Mouse (Mus musculus): ENCODE data around the gene Ctss. TPM values are rescaled to one million over a fixed set of nuclear protein-coding genes. Genes with fewer than 3 reads are reported as not detected.

The Ctss gene
- total and polyA plus RNA-seq, 3 experiments, result 10.3 to 16.5 (median 15.3) TPM

- H3K4me3 ChIP-seq, result no peak overlapping the region
- no peaks in the 10 kb centered on the region for H3K36me3 ChIP-seq (ENCODE audit: control insufficient read depth, insufficient read depth, low read length)
- H3K79me2 ChIP-seq (replicated peaks; ENCODE audit: control insufficient read depth, insufficient read depth, low read length), result no peaks in the 10 kb centered on the region
- TF ChIP-seq POLR2A (IDR thresholded peaks at IDR 0.05; ENCODE audit: insufficient read depth, low read depth, low read length), result no peak
- TF ChIP-seq CTCF (IDR thresholded peaks at IDR 0.05), result no peak
- TF ChIP-seq EP300 (IDR thresholded peaks at IDR 0.05; ENCODE audit: insufficient read depth, low read depth, low read length), result no peak
- H3K27ac ChIP-seq, result no peak overlapping the region
- H3K9ac ChIP-seq (ENCODE audit: low read depth, low read length), result no peak overlapping the region
- no peak for DNase-seq
- intact Hi-C loops (cut with DNase I), result no loop called here
- WGBS, result 45% methylated on average over 3 of the region's 3 CpGs
- no peaks in the 10 kb centered on the region for H3K4me1 ChIP-seq (ENCODE audit: control insufficient read depth, insufficient read depth, low read length)
- H3K27me3 ChIP-seq (ENCODE audit: control insufficient read depth, insufficient read depth, low read length), result no peaks in the 10 kb centered on the region
Measured at GRCm38 (mm10) chr3:95553986-95554385, 27.4 kb downstream of the Ctss start.

GRCm38 (mm10) chr3:95559437-95559836 lies 32.9 kb downstream of the Ctss start, which contains the start of gene Hormad1:
Hormad1 (plus strand) TSS chr3:95559677.
- Histone ChIP-seq H3K9ac (ENCODE audit: low read depth, low read length) (no peak within 1 kb of the TSS), H3K27ac (no peak within 1 kb of the TSS), H3K79me2 (replicated peaks; ENCODE audit: control insufficient read depth, insufficient read depth, low read length) (no peaks in the 10 kb centered on the region), H3K4me3 (no peak within 1 kb of the TSS), H3K4me1 (ENCODE audit: control insufficient read depth, insufficient read depth, low read length) (no peaks in the 10 kb centered on the region), H3K36me3 (ENCODE audit: control insufficient read depth, insufficient read depth, low read length) (no peaks in the 10 kb centered on the region), H3K27me3 (ENCODE audit: control insufficient read depth, insufficient read depth, low read length) (no peaks in the 10 kb centered on the region)
- intact Hi-C loops (cut with DNase I), result no loop called here
- 88% methylated on average over 27 of the region's 27 CpGs for WGBS
- DNase-seq, result no peak
- TF ChIP-seq POLR2A (IDR thresholded peaks at IDR 0.05; ENCODE audit: insufficient read depth, low read depth, low read length) (no peak), CTCF (IDR thresholded peaks at IDR 0.05) (no peak), EP300 (IDR thresholded peaks at IDR 0.05; ENCODE audit: insufficient read depth, low read depth, low read length) (no peak)

GRCm38 (mm10) chr3:95560738-95561137 lies 34.2 kb downstream of the Ctss start:
- intact Hi-C loops (cut with DNase I), result no loop called here
- 89% methylated on average over 3 of the region's 3 CpGs for WGBS
- DNase-seq, result no peak

GRCm38 (mm10) chr3:95561826-95562225 lies 35.2 kb downstream of the Ctss start:
- H3K27me3 ChIP-seq (ENCODE audit: control insufficient read depth, insufficient read depth, low read length), result no peaks in the 10 kb centered on the region
- TF ChIP-seq EP300 (IDR thresholded peaks at IDR 0.05; ENCODE audit: insufficient read depth, low read depth, low read length) (no peak), CTCF (IDR thresholded peaks at IDR 0.05) (no peak), POLR2A (IDR thresholded peaks at IDR 0.05; ENCODE audit: insufficient read depth, low read depth, low read length) (no peak)
- WGBS, result 59% methylated on average over 2 of the region's 2 CpGs
- no peak overlapping the region for H3K4me3 ChIP-seq
- no peak for DNase-seq
- intact Hi-C loops (cut with DNase I), result no loop called here
- H3K9ac ChIP-seq (ENCODE audit: low read depth, low read length), result no peak overlapping the region
- H3K4me1 ChIP-seq (ENCODE audit: control insufficient read depth, insufficient read depth, low read length), result no peaks in the 10 kb centered on the region
- H3K36me3 ChIP-seq (ENCODE audit: control insufficient read depth, insufficient read depth, low read length), result no peaks in the 10 kb centered on the region
- no peak overlapping the region for H3K27ac ChIP-seq
- no peaks in the 10 kb centered on the region for H3K79me2 ChIP-seq (replicated peaks; ENCODE audit: control insufficient read depth, insufficient read depth, low read length)

More at GRCm38 (mm10) chr3:95560738-95561137, 34.2 kb downstream of the Ctss start:
- H3K4me1 ChIP-seq (ENCODE audit: control insufficient read depth, insufficient read depth, low read length), result no peaks in the 10 kb centered on the region
- TF ChIP-seq POLR2A (IDR thresholded peaks at IDR 0.05; ENCODE audit: insufficient read depth, low read depth, low read length) (no peak), CTCF (IDR thresholded peaks at IDR 0.05) (no peak), EP300 (IDR thresholded peaks at IDR 0.05; ENCODE audit: insufficient read depth, low read depth, low read length) (no peak)
- H3K27me3 ChIP-seq (ENCODE audit: control insufficient read depth, insufficient read depth, low read length), result no peaks in the 10 kb centered on the region
- H3K4me3 ChIP-seq, result no peak overlapping the region
- no peak overlapping the region for H3K9ac ChIP-seq (ENCODE audit: low read depth, low read length)
- no peaks in the 10 kb centered on the region for H3K79me2 ChIP-seq (replicated peaks; ENCODE audit: control insufficient read depth, insufficient read depth, low read length)
- H3K27ac ChIP-seq, result no peak overlapping the region
- H3K36me3 ChIP-seq (ENCODE audit: control insufficient read depth, insufficient read depth, low read length), result no peaks in the 10 kb centered on the region

GRCm38 (mm10) chr3:95569585-95569984 lies 43.0 kb downstream of the Ctss start:
- TF ChIP-seq EP300 (IDR thresholded peaks at IDR 0.05; ENCODE audit: insufficient read depth, low read depth, low read length) (no peak), CTCF (IDR thresholded peaks at IDR 0.05) (no peak), POLR2A (IDR thresholded peaks at IDR 0.05; ENCODE audit: insufficient read depth, low read depth, low read length) (no peak)
- Histone ChIP-seq H3K27me3 (ENCODE audit: control insufficient read depth, insufficient read depth, low read length) (no peaks in the 10 kb centered on the region), H3K4me1 (ENCODE audit: control insufficient read depth, insufficient read depth, low read length) (no peaks in the 10 kb centered on the region), H3K9ac (ENCODE audit: low read depth, low read length) (no peak overlapping the region), H3K4me3 (no peak overlapping the region), H3K79me2 (replicated peaks; ENCODE audit: control insufficient read depth, insufficient read depth, low read length) (no peaks in the 10 kb centered on the region), H3K36me3 (ENCODE audit: control insufficient read depth, insufficient read depth, low read length) (no peaks in the 10 kb centered on the region), H3K27ac (no peak overlapping the region)
- intact Hi-C loops (cut with DNase I), result no loop called here
- DNase-seq, result no peak
- WGBS, result 92% methylated on average over 3 of the region's 3 CpGs

- WGBS, result 43% methylated on average over 8 of the region's 8 CpGs
- Histone ChIP-seq H3K4me3 (peak overlapping the region; percentile 54), H3K36me3 (ENCODE audit: control insufficient read depth, insufficient read depth, low read length) (no peaks in the 10 kb centered on the region), H3K27ac (peak overlapping the region; percentile 75), H3K79me2 (replicated peaks; ENCODE audit: control insufficient read depth, insufficient read depth, low read length) (no peaks in the 10 kb centered on the region), H3K27me3 (ENCODE audit: control insufficient read depth, insufficient read depth, low read length) (no peaks in the 10 kb centered on the region), H3K4me1 (ENCODE audit: control insufficient read depth, insufficient read depth, low read length) (no peaks in the 10 kb centered on the region), H3K9ac (ENCODE audit: low read depth, low read length) (peak overlapping the region; percentile 40; the same call in 1 of the 2 replicates)
- intact Hi-C loops (cut with DNase I), result loop anchor here (5.0 to 10.0 kb wide), 2 partner anchors 89 to 153 kb away; partner anchors contain the start of gene Arnt
- no peak for DNase-seq
- TF ChIP-seq CTCF (IDR thresholded peaks at IDR 0.05), result no peak
- TF ChIP-seq POLR2A (IDR thresholded peaks at IDR 0.05; ENCODE audit: insufficient read depth, low read depth, low read length), result no peak
- no peak for TF ChIP-seq EP300 (IDR thresholded peaks at IDR 0.05; ENCODE audit: insufficient read depth, low read depth, low read length)
Measured at GRCm38 (mm10) chr3:95587754-95588603, 61.4 kb downstream of the Ctss start.
